Mouse (Mus musculus) thymus, adult 2 months (tissue): ENCODE measurements around the gene Lyz2.

Source experiments
- CTCF ChIP-seq: fragments of 200-500 bp; IDR thresholded peaks from 2 replicates; pipeline ENCODE4 v1.5.1; 2012; ENCODE audit warnings: mild to moderate bottlenecking, control low read depth, low read length, moderate library complexity, borderline replicate concordance; ENCODE audit not compliant: control insufficient read depth, poor library complexity, insufficient read depth; ENCODE audit errors: extremely low read depth
- POLR2A ChIP-seq: fragments of 200-500 bp; IDR thresholded peaks from 2 replicates; pipeline ENCODE4 v1.6.1; 2012; ENCODE audit warnings: mild to moderate bottlenecking, low read length, control low read depth, moderate library complexity; ENCODE audit not compliant: control insufficient read depth, poor library complexity, insufficient read depth; ENCODE audit errors: extremely low read depth

- TF ChIP-seq POLR2A (no peak), CTCF (no peak)
These were observed 8.1 kb upstream of the Lyz2 start for GRCm38 (mm10) chr10:117290046-117290870.
